7 mouse cellular contexts compared by ENCODE assay signal in genomic region chr4:42999451-43000140, GRCm38 (mm10). TPM values are rescaled to one million over a fixed set of nuclear protein-coding genes. Genes with fewer than 3 reads are reported as not detected.
DNase-seq lines count a peak whose midpoint lies in the region; ATAC-seq and TF ChIP-seq lines count a peak whose summit lies in the region.

No protein-coding gene starts in this region.

- H3K36me3 ChIP-seq in intestine, postnatal 0 days (ENCODE audit: control insufficient read depth, insufficient read depth), result peaks cover 11% of the 10 kb centered on the region
- peaks cover 53% of the 10 kb centered on the region for H3K36me3 ChIP-seq in limb, embryonic 10.5 days
- H3K36me3 ChIP-seq in midbrain, embryonic 12.5 days, result peaks cover 11% of the 10 kb centered on the region

- peak; percentile 49 for ATAC-seq in intestine, postnatal 0 days
- peak; percentile 74 for ATAC-seq in midbrain, embryonic 12.5 days (ENCODE audit: low FRiP score, low read depth)

- TF ChIP-seq CTCF in intestine, postnatal 0 days (IDR thresholded peaks at IDR 0.05; ENCODE audit: low read depth), result peak; percentile 62

- peak overlapping the region; percentile 77 for H3K4me3 ChIP-seq in intestine, postnatal 0 days (ENCODE audit: low read depth, low read length)
- peak overlapping the region; percentile 76 for H3K4me3 ChIP-seq in limb, embryonic 10.5 days
- H3K4me3 ChIP-seq in midbrain, embryonic 12.5 days, result peak overlapping the region; percentile 76

- no peaks in the 10 kb centered on the region for H3K27me3 ChIP-seq in intestine, postnatal 0 days (replicated peaks; ENCODE audit: control insufficient read depth, insufficient read depth, low read length)
- no peaks in the 10 kb centered on the region for H3K27me3 ChIP-seq in limb, embryonic 10.5 days (ENCODE audit: low read depth, poor library complexity, severe bottlenecking)
- H3K27me3 ChIP-seq in midbrain, embryonic 12.5 days, result no peaks in the 10 kb centered on the region

- WGBS in intestine, postnatal 0 days, result under 1% methylated on average over 51 of the region's 51 CpGs
- under 1% methylated on average over 51 of the region's 51 CpGs for WGBS in limb, embryonic 10.5 days
- under 1% methylated on average over 51 of the region's 51 CpGs for WGBS in midbrain, embryonic 12.5 days

- peak overlapping the region; percentile 98 for H3K9ac ChIP-seq in intestine, postnatal 0 days (ENCODE audit: low read depth, low read length)
- peak overlapping the region; percentile 73 for H3K9ac ChIP-seq in midbrain, embryonic 12.5 days (replicated peaks)

- H3K9me3 ChIP-seq in intestine, postnatal 0 days (ENCODE audit: control insufficient read depth), result no peaks in the 10 kb centered on the region
- H3K9me3 ChIP-seq in limb, embryonic 10.5 days (replicated peaks), result no peaks in the 10 kb centered on the region
- H3K9me3 ChIP-seq in midbrain, embryonic 12.5 days, result no peaks in the 10 kb centered on the region

- DNase-seq in adrenal gland, postnatal 10 days, result peak; percentile 86
- DNase-seq in embryo, embryonic 9.5 days (ENCODE audit: extremely low spot score), result peak; percentile 88
- peak; percentile 53 to 73 for DNase-seq in gastrocnemius, postnatal 4 days (ENCODE audit: low spot score in 2 of 2)
- peak; percentile 85 for DNase-seq in limb, embryonic 10.5 days (ENCODE audit: low spot score)
- DNase-seq in skeletal muscle tissue, adult 2 months (ENCODE audit: low read depth, low spot score), result peak; percentile 77

- peaks cover 8% of the 10 kb centered on the region; the same call in 1 of the 2 replicates for H3K4me1 ChIP-seq in intestine, postnatal 0 days (replicated peaks; ENCODE audit: control insufficient read depth, insufficient read depth, low read length)
- peaks cover 18% of the 10 kb centered on the region for H3K4me1 ChIP-seq in limb, embryonic 10.5 days
- peaks cover 27% of the 10 kb centered on the region for H3K4me1 ChIP-seq in midbrain, embryonic 12.5 days

- H3K27ac ChIP-seq in intestine, postnatal 0 days (ENCODE audit: low read depth, low read length), result peak overlapping the region; percentile 98
- peak overlapping the region; percentile 98 for H3K27ac ChIP-seq in limb, embryonic 10.5 days
- H3K27ac ChIP-seq in midbrain, embryonic 12.5 days (replicated peaks), result peak overlapping the region; percentile 98

- peak overlapping the region; percentile 72 for H3K4me2 ChIP-seq in intestine, postnatal 0 days (replicated peaks; ENCODE audit: low read depth)
- peak overlapping the region; percentile 90 for H3K4me2 ChIP-seq in midbrain, embryonic 12.5 days (replicated peaks)

RNA-seq across cellular contexts. Expression of gene Vcp, which starts 0.7 kb away (rescaled TPM):
- 100 to 1,000 TPM; 238 to 252 TPM for total RNA-seq in adrenal gland, postnatal 10 days (2021)
- total RNA-seq in gastrocnemius, postnatal 4 days (2021), result 100 to 1,000 TPM; 292 to 313 TPM
- polyA plus RNA-seq in intestine, postnatal 0 days (2015; fragmentation: Nextera tagmentation; extraction: Ambion mirVana), result 205 and 207 TPM in 2 replicates
- 650 and 691 TPM in 2 replicates for polyA plus RNA-seq in limb, embryonic 10.5 days (2016; fragmentation: Nextera tagmentation; extraction: Ambion mirVana)
- polyA plus RNA-seq in midbrain, embryonic 12.5 days (2016; fragmentation: Nextera tagmentation; extraction: Ambion mirVana), result 645 and 652 TPM in 2 replicates

RNA-seq across cellular contexts. Expression of gene Fancg, which starts 10.7 kb away (rescaled TPM):
- total RNA-seq in adrenal gland, postnatal 10 days (2021), result 10 to 100 TPM in 1 of 2 experiments, 1 to 10 TPM in 1; 7.3 to 11.7 TPM
- 1 to 10 TPM; 5.5 to 8.7 TPM for total RNA-seq in gastrocnemius, postnatal 4 days (2021)
- polyA plus RNA-seq in intestine, postnatal 0 days (2015; fragmentation: Nextera tagmentation; extraction: Ambion mirVana), result 5.2 and 6.2 TPM in 2 replicates
- 25.5 and 26.8 TPM in 2 replicates for polyA plus RNA-seq in limb, embryonic 10.5 days (2016; fragmentation: Nextera tagmentation; extraction: Ambion mirVana)
- 18.3 and 24.0 TPM in 2 replicates for polyA plus RNA-seq in midbrain, embryonic 12.5 days (2016; fragmentation: Nextera tagmentation; extraction: Ambion mirVana)

RNA-seq across cellular contexts. Expression of gene Pigo, which starts 26.0 kb away (rescaled TPM):
- total RNA-seq in adrenal gland, postnatal 10 days (2021), result 10 to 100 TPM; 22.0 to 25.8 TPM
- 10 to 100 TPM; 10.7 to 10.8 TPM for total RNA-seq in gastrocnemius, postnatal 4 days (2021)
- polyA plus RNA-seq in intestine, postnatal 0 days (2015; fragmentation: Nextera tagmentation; extraction: Ambion mirVana), result 14.3 and 15.4 TPM in 2 replicates
- 21.7 and 27.5 TPM in 2 replicates for polyA plus RNA-seq in limb, embryonic 10.5 days (2016; fragmentation: Nextera tagmentation; extraction: Ambion mirVana)
- polyA plus RNA-seq in midbrain, embryonic 12.5 days (2016; fragmentation: Nextera tagmentation; extraction: Ambion mirVana), result 25.2 and 27.5 TPM in 2 replicates

RNA-seq across cellular contexts. Expression of gene 1700022I11Rik, which starts 30.2 kb away (rescaled TPM):
- total RNA-seq in adrenal gland, postnatal 10 days (2021), result not detected
- total RNA-seq in gastrocnemius, postnatal 4 days (2021), result not detected
- 0.43 TPM in 1 of 2 replicates, not detected in the other for polyA plus RNA-seq in intestine, postnatal 0 days (2015; fragmentation: Nextera tagmentation; extraction: Ambion mirVana)
- polyA plus RNA-seq in limb, embryonic 10.5 days (2016; fragmentation: Nextera tagmentation; extraction: Ambion mirVana), result 0.51 and 0.87 TPM in 2 replicates
- polyA plus RNA-seq in midbrain, embryonic 12.5 days (2016; fragmentation: Nextera tagmentation; extraction: Ambion mirVana), result 0.24 and 0.55 TPM in 2 replicates

RNA-seq across cellular contexts. Expression of gene Stoml2, which starts 31.9 kb away (rescaled TPM):
- total RNA-seq in adrenal gland, postnatal 10 days (2021), result 100 to 1,000 TPM; 177 to 190 TPM
- total RNA-seq in gastrocnemius, postnatal 4 days (2021), result 100 to 1,000 TPM in 1 of 2 experiments, 10 to 100 TPM in 1; 94.7 to 103 TPM
- 119 and 120 TPM in 2 replicates for polyA plus RNA-seq in intestine, postnatal 0 days (2015; fragmentation: Nextera tagmentation; extraction: Ambion mirVana)
- 484 and 538 TPM in 2 replicates for polyA plus RNA-seq in limb, embryonic 10.5 days (2016; fragmentation: Nextera tagmentation; extraction: Ambion mirVana)
- polyA plus RNA-seq in midbrain, embryonic 12.5 days (2016; fragmentation: Nextera tagmentation; extraction: Ambion mirVana), result 281 and 296 TPM in 2 replicates

Comparison
In these comparisons a context has a peak if more than half of its experiments do, and no peak if none do; other contexts are left out.
1. Peak in every context shown above with its lines: DNase-seq, ATAC-seq, H3K4me3 ChIP-seq and H3K27ac ChIP-seq.